Mouse (Mus musculus) lung, postnatal 14 days (tissue): ENCODE data around the gene H2-M10.2.
"Not testable (repeated sequence)": the region's sequence is repeated elsewhere in the genome, so short reads cannot be mapped to it uniquely, and the experiment has no call there.

Experiments used
- DNase-seq: peaks from one replicate; pipeline ENCODE4 v3.0.0; 2021

The H2-M10.2 gene

GRCm38 (mm10) chr17:36248886-36249285, 37.4 kb downstream of the H2-M10.2 start:
- DNase-seq = no peak

GRCm38 (mm10) chr17:36245741-36246140, 40.5 kb downstream of the H2-M10.2 start:
- no peak for DNase-seq

GRCm38 (mm10) chr17:36244031-36244430, 42.3 kb downstream of the H2-M10.2 start:
- no peak for DNase-seq

- DNase-seq = no peak
Observed at GRCm38 (mm10) chr17:36240637-36241213, 45.6 kb downstream of the H2-M10.2 start.

- DNase-seq = no peak
Observed at GRCm38 (mm10) chr17:36237321-36237921, 48.9 kb downstream of the H2-M10.2 start.

GRCm38 (mm10) chr17:36235300-36235699, 51.0 kb downstream of the H2-M10.2 start:
- DNase-seq = not testable (repeated sequence)
